Mouse (Mus musculus): ENCODE results near the gene Rab33b.
"Not testable (repeated sequence)": the region's sequence is repeated elsewhere in the genome, so short reads cannot be mapped to it uniquely, and the experiment has no call there.

Gene Rab33b

DNA sequence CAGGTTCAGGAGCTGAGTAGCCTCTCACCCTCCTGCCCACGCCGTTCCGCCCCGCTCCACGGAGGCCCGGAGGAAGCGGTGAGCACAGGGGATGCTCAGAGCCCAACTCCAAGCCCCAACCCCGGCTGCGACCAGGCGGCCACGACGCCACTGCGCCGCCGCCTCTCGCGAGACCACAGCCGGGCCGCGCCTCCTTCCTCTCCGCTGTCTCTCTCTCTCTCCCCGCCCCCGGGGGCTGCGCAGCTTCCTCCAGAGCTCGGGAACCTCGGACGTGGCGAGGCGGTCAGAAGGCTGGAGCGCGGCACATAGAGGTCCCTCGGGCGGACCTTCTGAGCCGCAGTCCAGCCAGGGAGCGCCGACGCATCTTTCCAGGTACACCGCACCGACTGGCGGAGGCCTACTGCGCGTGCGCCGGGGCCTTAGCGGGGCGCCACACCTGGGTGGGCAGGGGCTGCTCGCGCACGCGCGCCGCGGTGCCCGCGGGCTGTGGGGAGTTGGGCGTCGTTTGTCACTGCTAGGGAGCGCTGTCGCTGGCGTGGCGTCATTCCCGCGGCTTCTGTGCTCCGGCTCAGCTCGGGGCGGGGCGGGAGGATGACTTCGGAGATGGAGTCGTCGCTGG, at the start of gene Rab33b:
Rab33b (plus strand) TSS at position 180 of the 619 bp plus-strand sequence.
- peak; percentile 95 to 97 for DNase-seq (ENCODE audit: low spot score in 2 of 2)

DNA sequence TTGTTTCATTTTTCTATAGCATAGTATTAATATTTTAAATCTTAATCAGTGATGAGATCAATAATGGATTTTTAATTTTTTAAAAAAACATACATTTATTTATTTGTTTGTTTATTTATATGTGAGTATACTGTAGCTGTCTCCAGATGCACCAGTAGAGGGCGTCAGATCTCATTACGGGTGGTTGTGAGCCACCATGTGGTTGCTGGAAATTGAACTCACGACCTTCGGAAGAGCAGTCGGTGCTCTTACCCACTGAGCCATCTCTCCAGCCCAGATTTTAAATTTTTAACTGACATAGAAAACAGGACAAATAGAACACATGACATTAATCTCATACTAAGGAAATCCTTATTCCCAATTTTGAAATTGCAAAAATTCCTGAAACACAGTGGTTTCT, 49.4 kb upstream of the Rab33b start:
- DNase-seq (ENCODE audit: low spot score in 2 of 2), result not testable (repeated sequence)

DNA sequence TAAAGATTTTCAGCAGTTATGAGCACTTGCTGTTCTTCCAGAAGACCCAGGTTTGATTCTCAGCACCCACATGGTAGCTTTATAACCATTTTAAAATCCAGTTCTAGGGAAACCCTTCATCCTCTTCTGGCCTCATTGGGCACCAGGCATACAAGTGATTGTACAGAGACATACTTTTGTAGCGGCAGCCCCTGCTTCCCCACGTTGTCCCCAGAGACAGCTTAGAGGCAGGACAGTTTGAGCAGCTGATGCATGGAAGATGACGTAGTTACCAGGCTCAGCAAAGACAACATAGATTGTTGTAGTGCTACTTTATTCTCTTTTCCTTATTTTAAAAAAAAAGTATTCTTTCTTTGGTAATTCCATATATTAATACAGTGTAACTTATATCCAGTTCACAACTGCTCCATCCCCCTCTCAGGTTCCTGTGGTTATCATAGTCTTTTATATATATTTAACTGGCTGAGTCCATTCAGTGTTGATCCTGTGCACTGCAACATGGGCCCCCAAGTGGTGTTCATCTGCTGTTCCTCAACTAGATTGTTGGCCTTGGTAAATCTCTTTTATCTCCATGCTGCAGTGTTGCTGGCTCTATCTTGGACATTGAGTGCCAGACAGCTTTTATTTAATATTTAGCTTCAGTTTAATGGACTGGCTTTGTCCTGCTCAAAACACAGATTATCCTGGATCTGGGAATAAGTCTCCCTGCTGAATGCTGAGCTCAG, 48.7 kb upstream of the Rab33b start:
- no peak for DNase-seq (ENCODE audit: low spot score in 2 of 2)

- no peak for DNase-seq (ENCODE audit: low spot score in 2 of 2)
These were observed 15.2 kb upstream of the Rab33b start for GRCm38 (mm10) chr3:51468530-51468929.

GRCm38 (mm10) chr3:51475706-51476105, 8.0 kb upstream of the Rab33b start:
- no peak for DNase-seq (ENCODE audit: low spot score in 2 of 2)

DNA sequence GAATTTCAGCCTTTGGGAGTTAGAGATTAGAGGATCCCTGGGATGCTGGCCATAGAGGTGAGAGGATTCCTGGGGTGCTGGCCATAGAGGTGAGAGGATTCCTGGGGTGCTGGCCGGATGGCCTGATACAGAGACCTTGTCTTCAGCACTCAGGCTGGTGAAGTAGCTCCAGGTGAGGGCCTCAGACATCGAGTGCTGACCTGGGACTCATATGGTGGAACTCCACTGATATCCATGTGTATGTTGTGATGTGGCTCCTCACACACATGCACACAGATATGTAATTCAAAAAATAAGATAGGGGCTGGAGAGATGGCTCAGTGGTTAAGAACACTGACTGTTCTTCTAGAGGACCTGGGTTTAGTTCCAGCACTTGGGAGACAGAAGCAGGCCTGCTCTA, 3.8 kb upstream of the Rab33b start:
- DNase-seq (ENCODE audit: low spot score in 2 of 2), result no peak

- peak in 1 of 2 experiments; percentile 28 for DNase-seq (ENCODE audit: low spot score in 2 of 2)
These were observed 2.7 kb upstream of the Rab33b start for GRCm38 (mm10) chr3:51481059-51481458.

- DNase-seq (ENCODE audit: low spot score in 2 of 2), result no peak
These were observed 1.8 kb upstream of the Rab33b start for GRCm38 (mm10) chr3:51481881-51482280.

DNA sequence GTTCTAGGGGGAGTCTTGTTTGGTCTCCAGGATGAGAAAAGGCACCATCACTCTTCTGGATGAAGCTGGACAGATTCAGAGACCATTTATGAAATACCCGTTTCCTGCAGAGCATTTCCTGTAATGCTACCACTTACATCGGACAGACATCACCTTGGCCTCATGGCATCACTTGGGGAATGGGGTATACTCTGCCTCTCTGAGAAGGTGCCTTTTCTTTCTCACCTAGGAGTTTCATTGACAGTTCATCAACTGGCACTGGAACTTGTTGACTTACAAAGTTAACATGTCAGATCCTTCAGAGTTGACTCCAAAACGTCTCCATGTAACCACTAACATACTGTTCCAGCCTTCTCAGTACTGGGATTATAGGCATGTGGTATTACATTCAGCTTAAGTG, 939 bp upstream of the Rab33b start:
- no peak for DNase-seq (ENCODE audit: low spot score in 2 of 2)

- DNase-seq (ENCODE audit: low spot score in 2 of 2), result no peak
These were observed 650 bp downstream of the Rab33b start for GRCm38 (mm10) chr3:51484370-51484769.

DNA sequence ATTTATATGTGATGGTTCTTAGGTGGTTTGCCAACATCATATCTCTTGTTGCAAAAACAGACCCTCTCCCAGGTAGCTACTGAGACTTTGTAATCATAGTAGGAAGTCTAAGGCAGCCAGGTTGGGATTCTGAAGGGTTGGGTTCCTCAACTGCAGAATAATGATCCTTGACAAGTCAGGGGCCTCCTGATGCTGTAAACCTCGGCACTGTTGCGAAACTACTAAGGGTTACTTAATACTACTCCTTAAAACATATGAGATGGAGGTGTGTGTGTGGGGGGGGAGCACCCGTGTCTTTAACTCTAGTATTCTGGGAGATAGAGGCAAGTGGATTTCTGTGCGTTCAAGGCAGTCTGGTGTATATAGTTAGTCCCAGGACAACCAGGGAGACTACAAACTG, 1.6 kb downstream of the Rab33b start:
- no peak for DNase-seq (ENCODE audit: low spot score in 2 of 2)

DNA sequence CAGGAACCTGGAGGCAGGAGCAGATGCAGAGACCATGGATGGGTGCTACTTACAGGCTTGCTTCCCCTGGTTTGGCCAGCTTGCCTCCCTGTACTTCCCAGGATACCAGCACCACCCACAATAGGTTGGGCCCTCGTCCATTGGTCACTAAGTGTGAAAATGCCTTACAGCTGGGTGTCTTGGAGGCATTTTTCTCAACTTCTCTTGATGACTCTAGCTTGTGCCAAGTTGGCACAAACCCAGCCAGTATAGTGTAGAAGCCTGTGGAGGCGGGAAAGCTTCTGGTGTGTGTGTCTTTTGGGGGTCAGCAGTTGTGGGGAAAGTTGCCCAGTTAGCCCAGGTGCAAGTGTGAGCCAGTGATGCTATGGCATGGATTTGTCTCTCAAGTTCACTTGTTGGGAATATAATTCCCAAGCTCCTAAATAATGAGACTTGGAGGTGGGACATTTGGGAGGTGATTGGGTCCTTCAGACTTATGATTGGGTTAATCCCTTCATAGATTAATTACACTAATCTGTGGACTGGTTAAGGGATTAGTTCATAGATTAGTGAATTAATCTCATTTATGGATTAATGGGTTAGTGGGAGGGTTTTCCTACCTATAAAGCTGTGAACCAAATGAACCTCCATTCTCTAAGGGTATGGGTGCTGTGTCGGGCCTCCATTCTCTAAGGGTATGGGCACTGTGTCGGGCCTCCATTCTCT, 2.9 kb downstream of the Rab33b start:
- no peak for DNase-seq (ENCODE audit: low spot score in 2 of 2)

DNA sequence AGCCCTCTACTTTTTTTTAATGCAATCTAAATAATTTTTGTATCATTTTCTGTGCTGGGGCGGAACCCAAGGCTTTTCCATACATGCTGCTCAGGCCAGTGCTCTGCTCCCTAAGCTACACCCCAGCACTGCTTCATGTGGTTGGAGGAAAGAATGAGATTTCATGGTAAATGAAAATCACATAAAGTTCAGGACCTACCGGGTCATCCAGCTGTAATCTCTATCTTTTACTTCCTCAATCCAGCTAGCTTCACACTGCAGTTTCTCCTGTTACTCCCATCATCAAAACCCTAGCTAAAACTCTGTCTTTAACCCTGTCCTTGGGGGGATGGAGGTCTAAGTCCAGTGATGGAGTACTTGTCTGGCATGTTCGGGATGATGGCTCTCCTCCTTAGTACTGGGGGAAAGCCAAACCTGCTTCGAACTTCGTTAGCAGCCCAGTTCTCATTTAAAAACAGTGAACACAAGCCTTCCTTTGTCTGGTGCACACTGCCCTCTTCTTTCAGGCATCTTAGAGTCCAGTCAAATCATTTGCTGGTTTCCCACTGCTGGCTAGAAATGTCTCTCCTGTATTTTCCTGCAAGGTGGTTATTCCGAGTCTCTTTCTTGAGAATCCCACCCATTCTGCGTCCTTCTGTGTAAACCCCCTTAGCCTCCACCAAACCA, 6.5 kb downstream of the Rab33b start:
- no peak for DNase-seq (ENCODE audit: low spot score in 2 of 2)

GRCm38 (mm10) chr3:51493272-51493838, 9.6 kb downstream of the Rab33b start:
- no peak for DNase-seq (ENCODE audit: low spot score in 2 of 2)

- no peak for DNase-seq (ENCODE audit: low spot score in 2 of 2)
These were observed 10.7 kb downstream of the Rab33b start for GRCm38 (mm10) chr3:51494466-51494865.

DNA sequence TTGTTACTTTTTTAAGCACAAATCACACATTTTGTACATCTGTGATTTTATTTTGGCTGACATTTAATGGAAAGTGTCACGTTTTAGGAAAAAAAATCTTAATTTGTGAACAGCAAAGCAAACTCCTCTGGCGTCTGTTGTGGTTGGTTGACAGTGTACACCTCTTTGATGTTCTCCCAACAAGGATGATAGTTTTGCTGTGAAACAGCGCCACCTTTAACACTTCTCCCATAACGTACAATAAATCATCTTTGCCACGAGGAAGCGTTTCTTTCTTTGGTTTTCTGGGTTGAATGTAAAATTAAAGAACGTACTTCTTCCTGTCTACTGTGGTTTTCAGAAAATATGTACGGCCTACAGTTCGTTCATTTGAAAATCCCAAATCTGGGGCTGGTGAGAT, 11.9 kb downstream of the Rab33b start:
- no peak for DNase-seq (ENCODE audit: low spot score in 2 of 2)

DNA sequence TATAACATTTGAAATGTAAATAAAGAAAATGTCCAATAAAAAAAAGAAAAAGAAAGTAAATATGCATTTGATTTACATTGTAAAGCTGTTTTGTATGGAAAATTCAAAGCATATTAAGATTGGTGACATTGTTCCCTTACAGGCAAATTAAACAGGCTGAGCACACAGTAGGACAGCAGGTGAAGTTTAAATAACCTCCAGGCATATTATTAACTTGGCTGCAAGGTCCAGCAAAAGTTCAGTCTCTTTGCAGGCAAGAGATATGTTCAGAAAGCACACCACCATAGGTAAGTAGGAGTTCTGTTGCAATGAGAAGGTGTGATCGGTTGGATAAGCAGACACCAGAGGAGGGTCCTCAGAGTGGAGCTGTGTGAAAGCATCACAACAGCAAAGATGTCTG, 14.3 kb downstream of the Rab33b start:
- DNase-seq (ENCODE audit: low spot score in 2 of 2), result no peak

DNA sequence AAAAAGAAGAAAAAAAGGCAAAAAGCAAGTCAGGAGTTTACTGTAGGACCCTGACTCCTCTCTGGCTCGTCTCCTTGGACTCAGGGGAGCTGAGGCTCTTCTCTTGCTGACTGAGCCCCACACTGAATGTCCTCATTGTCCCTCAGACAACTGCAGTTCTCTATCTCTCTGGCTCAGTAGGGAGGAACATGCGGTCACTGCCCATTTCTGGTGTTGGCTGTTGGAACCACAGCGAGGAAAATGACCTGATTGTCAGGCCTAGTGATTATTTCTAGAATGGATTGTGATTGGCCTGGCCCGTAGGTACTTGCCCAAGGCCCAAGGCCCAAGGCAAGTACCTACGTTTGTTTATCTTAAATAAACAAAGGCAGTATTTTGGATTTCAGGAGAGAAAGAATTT, 14.9 kb downstream of the Rab33b start:
- DNase-seq (ENCODE audit: low spot score in 2 of 2), result no peak

DNA sequence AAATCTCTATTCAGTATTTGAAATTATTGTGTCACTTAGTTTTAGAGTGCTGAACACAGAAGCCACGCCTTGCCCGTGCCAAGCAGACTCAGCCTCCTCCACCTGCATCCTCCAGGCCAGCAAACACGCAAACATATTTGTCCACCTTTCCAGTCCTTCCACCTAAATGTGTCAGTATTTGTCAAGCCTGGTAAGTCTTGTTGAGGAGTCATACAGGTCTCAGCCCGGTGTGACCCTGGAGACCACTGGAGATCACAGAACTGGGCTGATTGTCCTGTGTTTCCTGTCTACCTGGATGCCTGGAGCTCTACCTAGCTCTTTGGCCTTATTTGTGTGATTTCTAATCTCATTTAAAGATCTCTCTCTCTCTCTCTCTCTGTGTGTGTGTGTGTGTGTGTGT, 16.2 kb downstream of the Rab33b start:
- no peak for DNase-seq (ENCODE audit: low spot score in 2 of 2)

DNA sequence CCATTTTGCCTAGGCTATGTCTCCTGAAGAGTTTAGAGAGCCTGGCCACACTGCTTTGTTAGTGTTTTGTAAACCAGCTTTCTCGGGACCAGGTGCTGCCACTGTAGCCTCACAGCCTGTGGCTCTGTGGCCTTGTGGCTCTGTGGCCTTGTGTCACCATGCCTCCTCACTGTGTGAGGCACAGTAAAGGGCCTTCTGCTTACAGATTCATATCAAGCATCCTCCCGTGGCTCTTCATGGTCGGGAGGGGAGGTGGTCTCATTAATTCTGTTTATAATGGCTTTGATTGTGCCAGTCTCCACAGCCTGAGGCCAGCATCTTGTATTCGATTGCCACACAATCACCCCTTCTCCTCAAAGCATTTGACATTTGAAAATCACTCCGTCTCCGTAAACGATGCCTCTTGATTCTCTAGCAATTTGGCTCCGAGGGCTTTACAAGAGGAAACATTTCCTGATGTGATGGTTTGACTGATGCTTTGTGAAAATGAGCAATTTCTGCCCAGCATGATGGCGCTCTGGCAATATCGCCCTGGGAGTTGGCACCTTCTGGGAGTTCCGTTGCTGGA, 20.7 kb downstream of the Rab33b start:
- DNase-seq (ENCODE audit: low spot score in 2 of 2), result no peak

DNA sequence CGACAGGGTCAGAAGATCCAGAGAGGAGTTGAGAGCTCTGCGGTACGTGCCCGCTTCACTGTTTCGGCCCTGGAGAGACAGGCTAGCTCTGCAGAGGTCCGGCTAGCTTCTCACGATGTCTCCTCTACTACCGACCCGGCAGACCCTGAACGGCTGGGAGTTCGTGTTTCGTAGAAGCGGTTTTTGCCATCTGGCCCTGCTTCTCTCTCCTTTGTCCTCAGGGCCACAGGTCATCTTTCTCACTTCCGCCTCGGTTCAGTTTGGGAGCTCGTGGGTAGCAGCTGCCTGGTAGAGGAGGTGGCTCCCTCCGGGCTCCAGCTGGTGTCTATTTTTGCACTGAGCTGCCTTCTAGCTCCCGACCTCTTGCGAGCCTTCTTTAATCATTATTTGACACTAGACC, 21.7 kb downstream of the Rab33b start:
- no peak for DNase-seq (ENCODE audit: low spot score in 2 of 2)

- DNase-seq (ENCODE audit: low spot score in 2 of 2), result peak in 1 of 2 experiments; percentile 88
These were observed 27.2 kb downstream of the Rab33b start for GRCm38 (mm10) chr3:51510903-51511302.

All from left cerebral cortex, adult 9 months (tissue).